Comparison of ENCODE assay signal across 8 mouse cellular contexts in genomic region chr7:29511598-29512275, GRCm38 (mm10). TPM values are rescaled to one million over a fixed set of nuclear protein-coding genes. Genes with fewer than 3 reads are reported as not detected.
DNase-seq lines count a peak whose midpoint lies in the region; ATAC-seq and TF ChIP-seq lines count a peak whose summit lies in the region.
"Had no signal": no experiment of that assay in that cellular context is flagged by ENCODE, and none has a peak within 500 bp of the region (broad histone marks: within the 10 kb centered on the region; RNA-seq: fewer than 3 reads in every experiment).

No protein-coding gene starts in this region.

- no peak for TF ChIP-seq EP300 in liver, postnatal 0 days (IDR thresholded peaks at IDR 0.05; ENCODE audit: low read depth)

- peak overlapping the region; percentile 39 for H3K27ac ChIP-seq in kidney, postnatal 0 days
- no peak overlapping the region for H3K27ac ChIP-seq in liver, postnatal 0 days (ENCODE audit: low read depth)
- no peak overlapping the region for H3K27ac ChIP-seq in kidney, adult 2 months (ENCODE audit: insufficient read depth, low read depth, low read length)
- H3K27ac ChIP-seq: liver, embryonic 14.5 days had no signal

- no peak for TF ChIP-seq CTCF in kidney, postnatal 0 days (IDR thresholded peaks at IDR 0.05; ENCODE audit: low read depth)
- TF ChIP-seq CTCF in C2C12 (IDR thresholded peaks at IDR 0.05; ENCODE audit: control insufficient read depth, insufficient read depth, insufficient read length) = no peak
- TF ChIP-seq CTCF in liver, postnatal 0 days (IDR thresholded peaks at IDR 0.05; ENCODE audit: low read depth) = no peak
- TF ChIP-seq CTCF in kidney, adult 2 months (conservative IDR thresholded peaks at IDR 0.05; ENCODE audit: insufficient read depth, insufficient read length, low read depth, low read length) = no peak

- peaks cover 89% of the 10 kb centered on the region for H3K79me3 ChIP-seq in C2C12 (ENCODE audit: low read depth)

- no peak overlapping the region for H3K4me3 ChIP-seq in kidney, postnatal 0 days (replicated peaks; ENCODE audit: low read depth, low read length)
- no peak overlapping the region for H3K4me3 ChIP-seq in C2C12 (ENCODE audit: insufficient read depth, poor library complexity, severe bottlenecking)
- no peak overlapping the region for H3K4me3 ChIP-seq in liver, postnatal 0 days (ENCODE audit: low read depth, low read length)
- no peak overlapping the region for H3K4me3 ChIP-seq in kidney, adult 2 months (ENCODE audit: insufficient read depth, low read depth, low read length)

- H3K4me2 ChIP-seq in kidney, postnatal 0 days (ENCODE audit: low read length) = no peak overlapping the region
- peak overlapping the region; percentile 26; the same call in 1 of the 2 replicates for H3K4me2 ChIP-seq in liver, postnatal 0 days (ENCODE audit: low read depth, low read length)

- no peaks in the 10 kb centered on the region for H3K27me3 ChIP-seq in kidney, postnatal 0 days (ENCODE audit: insufficient read depth, low read length)
- no peaks in the 10 kb centered on the region for H3K27me3 ChIP-seq in C2C12 (ENCODE audit: control insufficient read depth, insufficient read depth, insufficient read length)
- H3K27me3 ChIP-seq in liver, postnatal 0 days (ENCODE audit: insufficient read depth, low read length) = no peaks in the 10 kb centered on the region
- no peaks in the 10 kb centered on the region for H3K27me3 ChIP-seq in kidney, adult 2 months (replicated peaks; ENCODE audit: control insufficient read depth, insufficient read depth, low read length)

- 47% methylated on average over 9 of the region's 9 CpGs for WGBS in kidney, postnatal 0 days
- WGBS in liver, postnatal 0 days (ENCODE audit: insufficient replicate concordance) = 31% methylated on average over 9 of the region's 9 CpGs
- 58% methylated on average over 9 of the region's 9 CpGs for WGBS in kidney, adult 2 months

- H3ac ChIP-seq in C2C12 (ENCODE audit: control insufficient read depth, insufficient read length, low read depth) = no peak overlapping the region

- peaks cover 26% of the 10 kb centered on the region for H3K4me1 ChIP-seq in kidney, postnatal 0 days (replicated peaks; ENCODE audit: insufficient read depth, low read length)
- peaks cover 22% of the 10 kb centered on the region for H3K4me1 ChIP-seq in liver, postnatal 0 days (ENCODE audit: insufficient read depth)
- peaks cover 13% of the 10 kb centered on the region for H3K4me1 ChIP-seq in kidney, adult 2 months (ENCODE audit: control insufficient read depth, insufficient read depth, low read length)

- peaks cover 97% of the 10 kb centered on the region for H3K79me2 ChIP-seq in C2C12 (ENCODE audit: control insufficient read depth, insufficient read depth)

- H3K36me3 ChIP-seq in kidney, postnatal 0 days (ENCODE audit: insufficient read depth, low read length) = no peaks in the 10 kb centered on the region
- H3K36me3 ChIP-seq in C2C12 (ENCODE audit: control insufficient read depth, insufficient read depth) = peaks cover 4% of the 10 kb centered on the region
- H3K36me3 ChIP-seq in liver, postnatal 0 days (replicated peaks; ENCODE audit: insufficient read depth, low read length) = no peaks in the 10 kb centered on the region
- no peaks in the 10 kb centered on the region for H3K36me3 ChIP-seq in kidney, adult 2 months (ENCODE audit: control insufficient read depth, insufficient read depth, low read length)

- DNase-seq in kidney, postnatal 0 days (ENCODE audit: low spot score) = no peak
- no peak for DNase-seq in kidney, postnatal 25 days
- DNase-seq in adrenal gland, postnatal 36 days = peak; percentile 19 to 67
- DNase-seq in liver, postnatal 0 days = no peak
- DNase-seq in kidney, adult 2 months = no peak

- TF ChIP-seq POLR2A in kidney, adult 2 months (IDR thresholded peaks at IDR 0.05; ENCODE audit: low read depth, low read length) = no peak

- no peaks in the 10 kb centered on the region for H3K9me3 ChIP-seq in kidney, postnatal 0 days (replicated peaks; ENCODE audit: low read length)
- no peaks in the 10 kb centered on the region for H3K9me3 ChIP-seq in liver, postnatal 0 days (ENCODE audit: low read length)

- ATAC-seq in kidney, postnatal 0 days (replicated peaks; ENCODE audit: low FRiP score, low read depth) = no peak
- ATAC-seq in liver, postnatal 0 days = no peak
- ATAC-seq in inflammation-experienced regulatory T-cells, adult 6 months = no peak

- H3K9ac ChIP-seq in kidney, postnatal 0 days (ENCODE audit: low read depth, low read length) = no peak overlapping the region
- peak overlapping the region; percentile 30; the same call in 1 of the 2 replicates for H3K9ac ChIP-seq in liver, postnatal 0 days (replicated peaks)
- H3K9ac ChIP-seq: liver, embryonic 14.5 days had no signal

TF ChIP-seq in C2C12, 6 proteins besides CTCF, POLR2A, EP300 and RAD21:
- TF ChIP-seq MYOD1 (IDR thresholded peaks at IDR 0.05; ENCODE audit: control insufficient read depth, insufficient read length, low read depth) (peak; percentile 22), MYOG (IDR thresholded peaks at IDR 0.05; ENCODE audit: control insufficient read depth, extremely low read depth, insufficient read length) (no peak), FOSL1 (IDR thresholded peaks at IDR 0.05; ENCODE audit: insufficient read depth, low read length, poor library complexity, severe bottlenecking) (no peak), CEBPB (IDR thresholded peaks at IDR 0.05; ENCODE audit: low read depth) (no peak), MAX (IDR thresholded peaks at IDR 0.05) (peak; percentile 86), USF1 (IDR thresholded peaks at IDR 0.05; ENCODE audit: low read depth) (peak; percentile 68)

RNA-seq across cellular contexts. Expression of gene Sipa1l3, which starts 6.7 kb away (rescaled TPM):
- polyA plus RNA-seq in kidney, postnatal 0 days (2015; fragmentation: Nextera tagmentation; extraction: Ambion mirVana) = 8.3 and 10.2 TPM in 2 replicates
- 30.1 TPM for polyA plus RNA-seq in C2C12 (2012; fragmentation: generic; extraction: Trizol)
- 10 to 100 TPM; 29.5 to 30.7 TPM for total RNA-seq in adrenal gland, postnatal 36 days (2021)
- 1.6 and 1.7 TPM in 2 replicates for polyA plus RNA-seq in liver, postnatal 0 days (2015; fragmentation: Nextera tagmentation; extraction: Ambion mirVana)
- polyA plus RNA-seq in inflammation-experienced regulatory T-cells, adult 6 months (2017; shearing (Covaris generic)) = 1 to 10 TPM; 2.5 to 4.9 (median 4.1) TPM
- 44.6 and 51.0 TPM in 2 replicates for polyA plus RNA-seq in kidney, adult 2 months (2012; rRNA removed)

Comparison
In these comparisons a context has a peak if more than half of its experiments do, and no peak if none do; other contexts are left out.
1. DNase-seq: peak in adrenal gland, postnatal 36 days (2 of 2); none in kidney, postnatal 0 days (single experiment), kidney, postnatal 25 days (0 of 2), liver, postnatal 0 days (single experiment) and kidney, adult 2 months (single experiment).